Mouse (Mus musculus) ES-Bruce4 (cell line): ENCODE measurements around the gene Mical2. TPM values are rescaled to one million over a fixed set of nuclear protein-coding genes. Genes with fewer than 3 reads are reported as not detected.
A peak's percentile ranks its signal among the peaks of the same experiment; 100 is the strongest.

Experiments
- H3K27ac ChIP-seq: 2 replicates; pipeline ENCODE4 v1.5.1; 2012; ENCODE audit warnings: low read length, inconsistent platforms; ENCODE audit not compliant: insufficient read depth
- H3K27me3 ChIP-seq: 2 replicates; pipeline ENCODE4 v1.6.1; 2012; ENCODE audit warnings: mild to moderate bottlenecking, low read length, inconsistent platforms; ENCODE audit not compliant: control insufficient read depth, poor library complexity, insufficient read depth, severe bottlenecking
- H3K36me3 ChIP-seq: 2 replicates; pipeline ENCODE4 v1.6.1; 2012; ENCODE audit warnings: inconsistent platforms, mild to moderate bottlenecking, low read length, moderate library complexity; ENCODE audit not compliant: control insufficient read depth, poor library complexity, insufficient read depth, severe bottlenecking
- H3K4me1 ChIP-seq: one replicate; pipeline ENCODE4 v1.8.1; 2011; ENCODE audit warnings: low read length; ENCODE audit not compliant: control insufficient read depth, insufficient read depth
- H3K4me3 ChIP-seq: 2 replicates; pipeline ENCODE4 v1.5.1; 2011; ENCODE audit warnings: low read depth, mild to moderate bottlenecking, low read length
- H3K9ac ChIP-seq: 2 replicates; pipeline ENCODE4 v1.6.1; 2012; ENCODE audit warnings: low read depth, mild to moderate bottlenecking, inconsistent platforms; ENCODE audit not compliant: poor library complexity, severe bottlenecking
- H3K9me3 ChIP-seq: replicated peaks from 2 replicates; pipeline ENCODE4 v1.6.1; 2012; ENCODE audit warnings: mild to moderate bottlenecking, low read length, inconsistent platforms; ENCODE audit not compliant: control insufficient read depth, poor library complexity, insufficient read depth, severe bottlenecking
- CTCF ChIP-seq: IDR thresholded peaks from one replicate; pipeline ENCODE4 v1.8.1; 2011; ENCODE audit warnings: low read depth, low read length
- EP300 ChIP-seq: IDR thresholded peaks from 2 replicates; pipeline ENCODE4 v1.6.1; 2011; ENCODE audit warnings: low read depth, low read length; ENCODE audit not compliant: insufficient read depth
- POLR2A ChIP-seq: IDR thresholded peaks from one replicate; pipeline ENCODE4 v1.8.1; 2011; ENCODE audit warnings: low read length; ENCODE audit not compliant: insufficient read depth
- polyA plus RNA-seq: library from polyadenylated mRNA; stranded (reverse); fragments of >200 nt; gene quantifications from 2 replicates; pipeline ENCODE4 v1.2.4, GENCODE M21; 2011; ENCODE audit warnings: low read depth; ENCODE audit not compliant: missing spikeins, insufficient read depth, insufficient read length

Gene Mical2
- polyA plus RNA-seq, 1 experiment, result 2.4 TPM

DNA sequence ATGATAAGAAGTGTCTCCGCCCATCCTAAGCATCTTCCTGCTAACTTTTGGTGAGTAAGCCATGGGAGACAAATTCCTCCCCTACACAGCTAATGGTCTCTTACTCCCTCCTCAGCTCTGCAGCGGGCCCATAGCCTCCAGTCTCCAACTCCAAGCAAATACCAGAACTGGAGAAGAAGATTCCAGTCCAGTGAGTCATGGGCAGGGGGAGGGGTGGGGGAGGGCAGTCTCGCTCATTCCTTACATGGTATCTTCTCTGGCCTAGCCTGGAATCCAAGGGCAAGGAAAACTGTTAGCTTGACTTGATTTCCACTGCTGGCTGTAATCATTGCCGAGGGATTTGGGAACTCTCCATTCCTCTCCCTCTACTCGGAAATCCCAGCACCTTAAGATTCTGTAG lies 150.2 kb downstream of the Mical2 start:
- Histone ChIP-seq H3K27me3 (no peaks in the 10 kb centered on the region), H3K9me3 (no peaks in the 10 kb centered on the region), H3K4me3 (no peak overlapping the region), H3K27ac (no peak overlapping the region; the same call in 1 of the 2 replicates), H3K36me3 (no peaks in the 10 kb centered on the region), H3K9ac (no peak overlapping the region), H3K4me1 (no peaks in the 10 kb centered on the region)
- TF ChIP-seq POLR2A (no peak), EP300 (0 out of 2 replicates have a peak, but pooled peaks have one; percentile 36), CTCF (no peak)

DNA sequence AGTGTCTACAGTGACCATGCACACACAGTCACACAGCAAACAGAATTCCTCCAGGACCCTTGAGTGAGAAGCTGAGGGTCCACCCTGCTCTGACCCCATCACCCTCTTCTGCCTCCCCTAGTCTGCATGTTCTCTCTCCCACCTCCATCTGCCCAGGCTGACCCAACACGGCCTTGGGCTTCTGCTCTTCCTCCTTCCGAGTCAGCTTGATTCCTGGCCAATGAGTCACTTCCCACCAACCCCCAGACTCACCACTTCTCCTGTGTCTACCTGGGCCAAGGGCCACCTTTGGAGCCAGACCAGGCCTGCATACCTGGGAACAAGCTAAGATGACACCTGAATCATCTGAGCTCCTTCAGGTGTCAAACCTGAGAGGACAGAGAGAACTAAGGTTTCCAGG lies 151.0 kb downstream of the Mical2 start:
- H3K4me1 ChIP-seq, result no peaks in the 10 kb centered on the region
- H3K27me3 ChIP-seq, result no peaks in the 10 kb centered on the region
- H3K36me3 ChIP-seq, result no peaks in the 10 kb centered on the region
- H3K9me3 ChIP-seq, result no peaks in the 10 kb centered on the region
- H3K9ac ChIP-seq, result no peak overlapping the region
- TF ChIP-seq POLR2A (no peak), CTCF (no peak), EP300 (no peak)
- H3K4me3 ChIP-seq, result no peak overlapping the region
- no peak overlapping the region for H3K27ac ChIP-seq

GRCm38 (mm10) chr7:112377314-112377713 lies 151.7 kb downstream of the Mical2 start:
- Histone ChIP-seq H3K27me3 (no peaks in the 10 kb centered on the region), H3K36me3 (no peaks in the 10 kb centered on the region), H3K27ac (no peak overlapping the region), H3K4me3 (no peak overlapping the region), H3K9ac (no peak overlapping the region), H3K4me1 (no peaks in the 10 kb centered on the region), H3K9me3 (no peaks in the 10 kb centered on the region)
- TF ChIP-seq CTCF, result peak; percentile 70
- TF ChIP-seq EP300, result no peak
- no peak for TF ChIP-seq POLR2A

DNA sequence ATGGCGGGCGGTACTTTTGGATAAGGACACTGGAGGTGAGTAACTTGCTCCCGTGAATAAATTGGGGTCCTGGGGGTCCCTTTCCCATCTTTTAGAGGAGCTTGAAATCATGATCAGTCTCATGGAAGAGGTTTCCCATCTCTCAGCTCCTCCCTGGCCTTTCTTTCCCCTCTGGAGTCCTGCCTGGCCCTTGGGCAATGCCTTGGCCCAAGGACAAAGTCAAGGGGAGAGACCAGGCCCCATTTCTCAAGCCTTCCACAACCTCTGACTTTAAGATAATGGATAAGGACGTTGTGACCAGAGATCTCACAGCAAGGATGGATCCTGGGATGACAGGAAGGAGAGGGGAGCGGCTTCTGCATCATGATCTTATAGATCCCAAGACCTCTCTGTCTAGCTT lies 152.4 kb downstream of the Mical2 start:
- Histone ChIP-seq H3K27ac (no peak overlapping the region), H3K36me3 (no peaks in the 10 kb centered on the region), H3K4me3 (no peak overlapping the region), H3K4me1 (no peaks in the 10 kb centered on the region), H3K9ac (no peak overlapping the region), H3K27me3 (no peaks in the 10 kb centered on the region), H3K9me3 (no peaks in the 10 kb centered on the region)
- TF ChIP-seq EP300 (no peak), CTCF (no peak), POLR2A (no peak)

- TF ChIP-seq CTCF, result no peak
- TF ChIP-seq POLR2A, result no peak
- no peak for TF ChIP-seq EP300
- Histone ChIP-seq H3K4me3 (no peak overlapping the region), H3K9ac (no peak overlapping the region), H3K27ac (no peak overlapping the region), H3K36me3 (no peaks in the 10 kb centered on the region), H3K9me3 (no peaks in the 10 kb centered on the region), H3K27me3 (no peaks in the 10 kb centered on the region), H3K4me1 (no peaks in the 10 kb centered on the region)
Observed at GRCm38 (mm10) chr7:112378476-112378875, 152.8 kb downstream of the Mical2 start.

GRCm38 (mm10) chr7:112386521-112386920 lies 160.9 kb downstream of the Mical2 start:
- H3K4me1 ChIP-seq, result no peaks in the 10 kb centered on the region
- H3K9me3 ChIP-seq, result no peaks in the 10 kb centered on the region
- no peaks in the 10 kb centered on the region for H3K36me3 ChIP-seq
- no peak for TF ChIP-seq POLR2A
- no peak for TF ChIP-seq EP300
- no peak for TF ChIP-seq CTCF
- no peak overlapping the region for H3K9ac ChIP-seq
- no peaks in the 10 kb centered on the region for H3K27me3 ChIP-seq
- no peak overlapping the region for H3K4me3 ChIP-seq
- H3K27ac ChIP-seq, result no peak overlapping the region
